Mouse (Mus musculus) liver, embryonic 15.5 days (tissue): ENCODE measurements at regions not wholly inside any gene's neighbourhood (a gene's known extent, or its start where the extent isn't known, plus 50 kb on each side); places are given as distances from the start of the nearest gene placed in this dataset.

ENCODE experiments used
- ATAC-seq: fragments of 200-750 bp; cut with Nextera tagmentation; 2 replicates; pipeline ENCODE4 v1.8.0; 2017; ENCODE audit warnings: moderate number of reproducible peaks, mild to moderate bottlenecking, moderate library complexity; ENCODE audit not compliant: insufficient read depth
- H3K27ac ChIP-seq: fragments of 300-500 bp; sonication (generic); replicated peaks from 2 replicates; pipeline ENCODE4 v1.5.1; 2015; ENCODE audit warnings: mild to moderate bottlenecking, inconsistent platforms
- H3K27me3 ChIP-seq: fragments of 300-500 bp; sonication (generic); 2 replicates; pipeline ENCODE4 v1.6.1; 2015; ENCODE audit warnings: mild to moderate bottlenecking, inconsistent platforms
- H3K36me3 ChIP-seq: fragments of 300-500 bp; sonication (generic); replicated peaks from 2 replicates; pipeline ENCODE4 v1.6.1; 2015; ENCODE audit warnings: moderate library complexity, mild to moderate bottlenecking, inconsistent platforms
- H3K4me1 ChIP-seq: fragments of 300-500 bp; sonication (generic); replicated peaks from 2 replicates; pipeline ENCODE4 v1.6.1; 2015; ENCODE audit warnings: inconsistent platforms
- H3K4me2 ChIP-seq: fragments of 300-500 bp; sonication (generic); 2 replicates; pipeline ENCODE4 v1.6.1; 2015; ENCODE audit warnings: moderate library complexity, mild to moderate bottlenecking, inconsistent platforms
- H3K4me3 ChIP-seq: fragments of 300-500 bp; sonication (generic); replicated peaks from 2 replicates; pipeline ENCODE4 v1.5.1; 2015; ENCODE audit warnings: mild to moderate bottlenecking, inconsistent platforms
- H3K9ac ChIP-seq: fragments of 300-500 bp; sonication (generic); 2 replicates; pipeline ENCODE4 v1.6.1; 2015; ENCODE audit warnings: moderate library complexity, mild to moderate bottlenecking, inconsistent platforms
- H3K9me3 ChIP-seq: fragments of 300-500 bp; sonication (generic); replicated peaks from 2 replicates; pipeline ENCODE4 v1.6.1; 2016; ENCODE audit warnings: inconsistent platforms
- WGBS: fragments of 180-500 bp; shearing (Covaris S2); methylation state at CpG from one replicate; pipeline ENCODE4 v1.1.7; 2015; ENCODE audit warnings: mixed read lengths; ENCODE audit not compliant: insufficient replicate concordance; 5-methylcytosine and 5-hydroxymethylcytosine counted together

- H3K4me3 ChIP-seq, result no peak overlapping the region
- H3K36me3 ChIP-seq, result no peaks in the 10 kb centered on the region
- WGBS, result 43% methylated on average over 9 of the region's 9 CpGs
Observed at GRCm38 (mm10) chr13:112116101-112116726, 172.0 kb upstream of the Ankrd55 start.

GRCm38 (mm10) chr13:112118564-112118963, 169.7 kb upstream of the Ankrd55 start:
- no peak for ATAC-seq
- peaks cover 62% of the 10 kb centered on the region for H3K27me3 ChIP-seq
- no peak overlapping the region for H3K4me3 ChIP-seq
- no peaks in the 10 kb centered on the region for H3K36me3 ChIP-seq
- no peak overlapping the region for H3K9ac ChIP-seq
- H3K4me2 ChIP-seq, result no peak overlapping the region
- 70% methylated on average over 3 of the region's 3 CpGs for WGBS
- H3K4me1 ChIP-seq, result 0 out of 2 replicates have a peak, but pooled peaks cover 3% of the 10 kb centered on the region
- H3K27ac ChIP-seq, result no peak overlapping the region
- no peaks in the 10 kb centered on the region for H3K9me3 ChIP-seq

More at GRCm38 (mm10) chr13:112116101-112116726, 172.0 kb upstream of the Ankrd55 start:
- Histone ChIP-seq H3K9ac (no peak overlapping the region), H3K4me1 (0 out of 2 replicates have a peak, but pooled peaks cover 3% of the 10 kb centered on the region), H3K9me3 (no peaks in the 10 kb centered on the region), H3K4me2 (no peak overlapping the region), H3K27ac (no peak overlapping the region), H3K27me3 (peaks cover 72% of the 10 kb centered on the region)
- ATAC-seq, result no peak

- ATAC-seq, result no peak
- WGBS, result 51% methylated on average over 11 of the region's 11 CpGs
- Histone ChIP-seq H3K4me1 (0 out of 2 replicates have a peak, but pooled peaks cover 3% of the 10 kb centered on the region), H3K9ac (no peak overlapping the region), H3K36me3 (no peaks in the 10 kb centered on the region), H3K9me3 (no peaks in the 10 kb centered on the region), H3K4me3 (no peak overlapping the region), H3K27ac (no peak overlapping the region), H3K4me2 (no peak overlapping the region), H3K27me3 (peaks cover 67% of the 10 kb centered on the region)
Observed at GRCm38 (mm10) chr13:112119611-112120041, 168.6 kb upstream of the Ankrd55 start.

GRCm38 (mm10) chr13:112120346-112120745, 167.9 kb upstream of the Ankrd55 start:
- Histone ChIP-seq H3K4me1 (0 out of 2 replicates have a peak, but pooled peaks cover 3% of the 10 kb centered on the region), H3K9me3 (no peaks in the 10 kb centered on the region), H3K9ac (no peak overlapping the region), H3K27ac (no peak overlapping the region), H3K27me3 (peaks cover 72% of the 10 kb centered on the region), H3K4me2 (no peak overlapping the region), H3K36me3 (no peaks in the 10 kb centered on the region), H3K4me3 (no peak overlapping the region)
- WGBS, result 50% methylated on average over 4 of the region's 4 CpGs
- ATAC-seq, result no peak

GRCm38 (mm10) chr13:112121110-112121509, 167.1 kb upstream of the Ankrd55 start:
- H3K4me3 ChIP-seq, result no peak overlapping the region

GRCm38 (mm10) chr13:112122842-112123373, 165.3 kb upstream of the Ankrd55 start:
- no peak overlapping the region for H3K9ac ChIP-seq
- H3K9me3 ChIP-seq, result no peaks in the 10 kb centered on the region
- 75% methylated on average over 9 of the region's 9 CpGs for WGBS
- peaks cover 56% of the 10 kb centered on the region for H3K27me3 ChIP-seq
- H3K36me3 ChIP-seq, result no peaks in the 10 kb centered on the region
- no peak overlapping the region for H3K27ac ChIP-seq
- ATAC-seq, result no peak
- no peak overlapping the region for H3K4me3 ChIP-seq
- no peak overlapping the region for H3K4me2 ChIP-seq
- no peaks in the 10 kb centered on the region for H3K4me1 ChIP-seq

More at GRCm38 (mm10) chr13:112121110-112121509, 167.1 kb upstream of the Ankrd55 start:
- no peak overlapping the region for H3K9ac ChIP-seq
- H3K27me3 ChIP-seq, result peaks cover 66% of the 10 kb centered on the region
- no peak overlapping the region for H3K27ac ChIP-seq
- H3K4me2 ChIP-seq, result no peak overlapping the region
- no peak for ATAC-seq
- H3K4me1 ChIP-seq, result no peaks in the 10 kb centered on the region
- 76% methylated on average over 9 of the region's 9 CpGs for WGBS
- no peaks in the 10 kb centered on the region for H3K9me3 ChIP-seq
- H3K36me3 ChIP-seq, result no peaks in the 10 kb centered on the region

- Histone ChIP-seq H3K27me3 (peaks cover 49% of the 10 kb centered on the region), H3K4me3 (no peak overlapping the region), H3K9me3 (no peaks in the 10 kb centered on the region), H3K4me1 (0 out of 2 replicates have a peak, but pooled peaks cover 5% of the 10 kb centered on the region), H3K4me2 (no peak overlapping the region), H3K27ac (no peak overlapping the region), H3K9ac (no peak overlapping the region), H3K36me3 (no peaks in the 10 kb centered on the region)
- WGBS, result 72% methylated on average over 14 of the region's 14 CpGs
- ATAC-seq, result no peak
Observed at GRCm38 (mm10) chr13:112125769-112126469, 162.3 kb upstream of the Ankrd55 start.

- 14% methylated on average over 4 of the region's 4 CpGs for WGBS
- peaks cover 10% of the 10 kb centered on the region; the same call in 1 of the 2 replicates for H3K4me1 ChIP-seq
- no peak overlapping the region for H3K4me2 ChIP-seq
- H3K9ac ChIP-seq, result no peak overlapping the region
- peaks cover 26% of the 10 kb centered on the region for H3K27me3 ChIP-seq
- H3K36me3 ChIP-seq, result no peaks in the 10 kb centered on the region
- H3K9me3 ChIP-seq, result no peaks in the 10 kb centered on the region
- ATAC-seq, result no peak
- no peak overlapping the region for H3K4me3 ChIP-seq
- H3K27ac ChIP-seq, result no peak overlapping the region
Observed at GRCm38 (mm10) chr13:112130220-112130619, 158.0 kb upstream of the Ankrd55 start.

GRCm38 (mm10) chr13:112130774-112131173, 157.5 kb upstream of the Ankrd55 start:
- H3K4me1 ChIP-seq, result peaks cover 10% of the 10 kb centered on the region; the same call in 1 of the 2 replicates
- no peak for ATAC-seq
- H3K9me3 ChIP-seq, result no peaks in the 10 kb centered on the region
- 62% methylated on average over 2 of the region's 2 CpGs for WGBS
- no peak overlapping the region for H3K4me2 ChIP-seq
- no peaks in the 10 kb centered on the region for H3K36me3 ChIP-seq
- H3K27ac ChIP-seq, result no peak overlapping the region
- no peak overlapping the region for H3K9ac ChIP-seq
- no peak overlapping the region for H3K4me3 ChIP-seq
- peaks cover 23% of the 10 kb centered on the region for H3K27me3 ChIP-seq

GRCm38 (mm10) chr13:112131191-112131590, 157.1 kb upstream of the Ankrd55 start:
- H3K36me3 ChIP-seq, result no peaks in the 10 kb centered on the region
- ATAC-seq, result no peak
- peaks cover 10% of the 10 kb centered on the region; the same call in 1 of the 2 replicates for H3K4me1 ChIP-seq
- no peak overlapping the region for H3K27ac ChIP-seq
- no peak overlapping the region for H3K4me2 ChIP-seq
- no peak overlapping the region for H3K9ac ChIP-seq
- no peaks in the 10 kb centered on the region for H3K9me3 ChIP-seq
- no peak overlapping the region for H3K4me3 ChIP-seq
- peaks cover 23% of the 10 kb centered on the region for H3K27me3 ChIP-seq
- 60% methylated on average over 12 of the region's 12 CpGs for WGBS

GRCm38 (mm10) chr13:112133736-112134135, 154.5 kb upstream of the Ankrd55 start:
- Histone ChIP-seq H3K9me3 (no peaks in the 10 kb centered on the region), H3K4me2 (no peak overlapping the region), H3K36me3 (no peaks in the 10 kb centered on the region), H3K27ac (no peak overlapping the region), H3K4me1 (peaks cover 10% of the 10 kb centered on the region; the same call in 1 of the 2 replicates), H3K27me3 (peaks cover 14% of the 10 kb centered on the region; the same call in 1 of the 2 replicates), H3K4me3 (no peak overlapping the region), H3K9ac (no peak overlapping the region)
- WGBS, result 67% methylated on average over 2 of the region's 2 CpGs
- ATAC-seq, result no peak
